Mouse (Mus musculus): Measurements from ENCODE around the gene Rbm47. TPM values are rescaled to one million over a fixed set of nuclear protein-coding genes. Genes with fewer than 3 reads are reported as not detected.
A peak's percentile ranks its signal among the peaks of the same experiment; 100 is the strongest.

Gene Rbm47
- polyA plus RNA-seq, 1 experiment from 2014 or later: 3.3 TPM

GRCm38 (mm10) chr5:66153486-66153885, 19.4 kb downstream of the Rbm47 start:
- no peak overlapping the region for H3K27ac ChIP-seq
- H3K4me2 ChIP-seq: no peak overlapping the region
- ATAC-seq (replicated peaks): no peak
- H3K36me3 ChIP-seq (replicated peaks): no peaks in the 10 kb centered on the region
- WGBS: 29% methylated on average over 5 of the region's 5 CpGs
- no peaks in the 10 kb centered on the region for H3K9me3 ChIP-seq
- H3K9ac ChIP-seq: no peak overlapping the region
- H3K4me1 ChIP-seq: peaks cover 20% of the 10 kb centered on the region
- H3K27me3 ChIP-seq (replicated peaks): peaks cover 19% of the 10 kb centered on the region
- H3K4me3 ChIP-seq: no peak overlapping the region

DNA sequence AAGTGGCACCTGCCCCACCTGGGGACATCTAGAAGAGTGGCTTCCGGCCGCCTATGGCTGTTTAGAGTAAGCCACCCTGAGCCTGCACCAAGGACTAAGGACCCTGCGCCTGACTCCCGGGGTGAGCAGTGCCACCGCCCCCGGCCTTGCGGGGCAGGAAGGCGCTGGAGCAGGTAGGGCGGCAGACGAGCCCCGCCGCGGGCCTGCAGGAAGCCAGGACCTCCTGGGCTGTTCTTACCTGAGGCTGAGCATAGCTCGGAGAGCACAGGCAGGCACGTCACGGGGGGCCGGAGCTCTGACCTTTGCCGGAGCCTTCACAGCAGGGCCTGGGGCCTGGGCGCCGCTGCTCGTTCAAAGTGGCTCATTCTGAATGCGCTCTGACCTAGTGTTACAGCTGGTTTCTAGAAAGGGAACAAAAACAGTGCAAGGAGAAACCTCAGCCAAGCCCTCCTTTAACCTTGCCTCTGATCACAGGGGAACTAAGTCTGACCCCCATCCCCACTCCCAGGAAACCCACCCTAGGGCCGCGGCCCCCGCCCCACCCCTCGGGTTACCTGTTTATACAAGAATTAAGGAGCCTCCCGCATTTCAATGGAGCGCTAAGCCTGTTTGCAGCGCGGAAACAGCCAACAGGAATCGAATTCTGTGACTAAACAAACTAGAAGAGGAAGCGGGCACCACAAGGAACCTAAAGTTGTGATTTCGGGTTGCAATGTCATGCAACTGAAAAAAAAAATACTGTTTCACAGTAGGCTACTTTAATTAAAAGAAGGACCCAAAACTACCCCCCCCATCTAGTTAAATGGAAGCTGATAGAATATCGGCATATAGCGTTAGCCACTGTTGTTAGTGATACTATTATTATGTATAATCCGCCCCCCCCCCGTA, 21.4 kb downstream of the Rbm47 start:
- H3K36me3 ChIP-seq (replicated peaks): no peaks in the 10 kb centered on the region

GRCm38 (mm10) chr5:66150706-66151300, 22.1 kb downstream of the Rbm47 start:
- under 1% methylated on average over 43 of the region's 43 CpGs for WGBS
- Histone ChIP-seq H3K9ac (peak overlapping the region; percentile 28; the same call in 1 of the 2 replicates), H3K4me3 (peak overlapping the region; percentile 37), H3K4me1 (peaks cover 20% of the 10 kb centered on the region), H3K9me3 (no peaks in the 10 kb centered on the region), H3K4me2 (peak overlapping the region; percentile 73), H3K36me3 (replicated peaks) (no peaks in the 10 kb centered on the region), H3K27me3 (replicated peaks) (peaks cover 22% of the 10 kb centered on the region), H3K27ac (no peak overlapping the region; the same call in 1 of the 2 replicates)
- peak; percentile 63 for ATAC-seq (replicated peaks)

More for the DNA sequence above, 21.4 kb downstream of the Rbm47 start:
- Histone ChIP-seq H3K4me3 (peak overlapping the region; percentile 37), H3K27me3 (replicated peaks) (peaks cover 22% of the 10 kb centered on the region), H3K27ac (no peak overlapping the region; the same call in 1 of the 2 replicates), H3K4me1 (peaks cover 20% of the 10 kb centered on the region), H3K9me3 (no peaks in the 10 kb centered on the region), H3K9ac (no peak overlapping the region), H3K4me2 (peak overlapping the region; percentile 73)
- peak; percentile 65 for ATAC-seq (replicated peaks)
- 7% methylated on average over 37 of the region's 37 CpGs for WGBS

DNA sequence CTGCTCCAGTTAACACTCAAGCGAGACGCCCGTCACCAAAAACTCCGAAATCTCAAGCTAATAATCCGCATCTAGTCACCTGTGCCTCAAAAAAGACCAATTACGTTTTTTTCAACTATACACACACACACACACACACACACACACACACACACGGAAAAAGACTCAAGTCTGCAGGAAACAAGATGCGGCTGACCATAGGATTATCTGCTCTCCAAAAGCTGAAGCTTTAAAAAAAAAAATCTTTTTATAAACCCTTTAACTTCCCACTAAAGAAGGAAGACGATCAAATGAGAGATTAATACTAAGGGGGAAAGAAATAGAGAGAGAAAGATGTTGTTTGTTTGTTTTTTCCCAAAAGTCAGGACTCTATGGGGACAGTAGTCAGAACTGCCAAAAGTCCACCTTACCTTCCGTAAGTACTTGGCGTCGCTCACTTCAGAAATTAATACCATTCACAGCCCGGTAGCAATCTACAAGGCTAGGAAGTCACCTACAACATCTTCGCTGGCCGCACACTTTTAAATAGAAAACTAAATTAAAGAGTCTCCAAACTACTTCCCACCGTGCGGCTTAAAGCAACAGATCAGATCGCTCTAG, 22.7 kb downstream of the Rbm47 start:
- Histone ChIP-seq H3K27ac (no peak overlapping the region), H3K27me3 (replicated peaks) (peaks cover 22% of the 10 kb centered on the region), H3K4me1 (peaks cover 20% of the 10 kb centered on the region), H3K9ac (peak overlapping the region; percentile 28; the same call in 1 of the 2 replicates), H3K4me2 (peak overlapping the region; percentile 73), H3K4me3 (peak overlapping the region; percentile 37), H3K36me3 (replicated peaks) (no peaks in the 10 kb centered on the region), H3K9me3 (no peaks in the 10 kb centered on the region)
- no peak for ATAC-seq (replicated peaks)
- WGBS: 1% methylated on average over 18 of the region's 18 CpGs

DNA sequence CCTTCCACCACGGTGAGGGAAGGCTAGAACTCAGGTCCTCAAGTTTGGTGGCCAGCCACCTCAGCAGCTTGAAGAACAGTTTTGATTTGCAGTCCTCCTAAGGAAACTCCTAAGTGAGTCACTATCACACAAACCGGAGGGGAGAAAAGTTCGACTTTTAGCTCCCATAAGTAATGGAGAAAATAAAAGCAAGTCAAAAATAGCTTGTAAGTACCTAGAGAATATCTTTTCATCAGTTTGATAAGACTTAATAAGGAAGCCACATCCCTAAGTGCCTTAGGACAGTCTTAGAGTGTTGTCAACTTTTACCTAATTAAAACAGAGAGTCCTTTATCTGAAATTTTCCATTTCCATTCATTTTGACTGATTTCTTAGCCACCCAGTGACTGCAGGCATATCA, 23.3 kb downstream of the Rbm47 start:
- Histone ChIP-seq H3K27ac (no peak overlapping the region), H3K9ac (no peak overlapping the region), H3K4me3 (no peak overlapping the region), H3K4me1 (peaks cover 20% of the 10 kb centered on the region), H3K9me3 (no peaks in the 10 kb centered on the region), H3K27me3 (replicated peaks) (peaks cover 22% of the 10 kb centered on the region), H3K4me2 (no peak overlapping the region), H3K36me3 (replicated peaks) (no peaks in the 10 kb centered on the region)
- 40% methylated on average over 3 of the region's 3 CpGs for WGBS
- no peak for ATAC-seq (replicated peaks)

- peaks cover 20% of the 10 kb centered on the region for H3K4me1 ChIP-seq
- H3K27me3 ChIP-seq (replicated peaks): peaks cover 22% of the 10 kb centered on the region
- no peak overlapping the region for H3K9ac ChIP-seq
- no peak overlapping the region for H3K4me3 ChIP-seq
- H3K4me2 ChIP-seq: no peak overlapping the region
- H3K27ac ChIP-seq: no peak overlapping the region
- no peaks in the 10 kb centered on the region for H3K9me3 ChIP-seq
- 69% methylated on average over 2 of the region's 2 CpGs for WGBS
- no peak for ATAC-seq (replicated peaks)
- no peaks in the 10 kb centered on the region for H3K36me3 ChIP-seq (replicated peaks)
Observed at GRCm38 (mm10) chr5:66149111-66149510, 23.8 kb downstream of the Rbm47 start.

DNA sequence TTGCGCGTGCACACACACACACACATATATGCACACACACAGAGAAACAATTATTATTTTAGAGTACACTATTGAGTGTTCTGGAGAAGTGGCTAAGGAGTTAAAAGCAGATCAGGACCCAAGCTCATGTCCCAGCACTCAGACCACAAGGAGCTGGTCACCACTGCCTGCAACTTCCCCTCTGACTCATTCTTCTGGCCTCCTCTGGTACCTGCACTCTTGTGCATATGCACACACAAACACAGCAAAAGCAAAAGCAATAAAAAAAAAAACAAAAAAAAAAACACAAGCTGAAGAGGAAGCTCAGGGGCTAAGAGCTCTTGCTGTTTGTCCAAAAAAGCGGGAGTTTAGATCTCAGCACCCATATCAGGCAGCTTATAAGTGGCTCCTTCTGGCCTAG, 25.6 kb downstream of the Rbm47 start:
- Histone ChIP-seq H3K9ac (no peak overlapping the region), H3K9me3 (no peaks in the 10 kb centered on the region), H3K27me3 (replicated peaks) (peaks cover 19% of the 10 kb centered on the region), H3K4me3 (no peak overlapping the region), H3K4me2 (no peak overlapping the region), H3K4me1 (peaks cover 20% of the 10 kb centered on the region), H3K27ac (no peak overlapping the region), H3K36me3 (replicated peaks) (no peaks in the 10 kb centered on the region)
- ATAC-seq (replicated peaks): no peak
- 98% methylated on average over 3 of the region's 3 CpGs for WGBS

DNA sequence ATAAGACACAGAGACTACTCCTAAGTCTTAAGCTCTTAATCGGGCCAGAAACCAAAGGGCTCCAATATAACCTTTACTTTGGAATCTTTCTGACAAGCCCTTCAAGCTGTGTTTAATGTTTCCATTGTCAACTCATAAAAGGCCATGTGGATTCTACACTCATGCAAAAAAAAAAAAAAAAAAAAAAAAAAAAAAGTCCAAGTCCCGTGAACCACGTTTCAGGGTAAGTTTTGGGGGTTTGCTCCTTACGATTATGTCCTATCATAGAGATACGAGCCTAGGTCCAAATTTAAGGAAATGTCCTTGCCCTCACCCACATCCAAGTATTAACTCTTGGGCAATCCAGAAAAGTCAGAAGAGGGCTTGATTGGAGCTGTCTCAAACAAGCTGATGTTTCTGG, 27.3 kb downstream of the Rbm47 start:
- H3K36me3 ChIP-seq (replicated peaks): no peaks in the 10 kb centered on the region
- no peak overlapping the region for H3K9ac ChIP-seq
- H3K9me3 ChIP-seq: no peaks in the 10 kb centered on the region
- no peak overlapping the region for H3K4me2 ChIP-seq
- WGBS: 89% methylated on average over 5 of the region's 5 CpGs
- H3K27ac ChIP-seq: no peak overlapping the region
- ATAC-seq (replicated peaks): no peak
- peaks cover 8% of the 10 kb centered on the region for H3K4me1 ChIP-seq
- H3K27me3 ChIP-seq (replicated peaks): peaks cover 13% of the 10 kb centered on the region
- no peak overlapping the region for H3K4me3 ChIP-seq

GRCm38 (mm10) chr5:66143093-66144032, 29.6 kb downstream of the Rbm47 start:
- ATAC-seq (replicated peaks): no peak
- Histone ChIP-seq H3K9me3 (no peaks in the 10 kb centered on the region), H3K36me3 (replicated peaks) (no peaks in the 10 kb centered on the region), H3K4me3 (no peak overlapping the region), H3K27me3 (replicated peaks) (peaks cover 1% of the 10 kb centered on the region; the same call in 1 of the 2 replicates), H3K4me2 (no peak overlapping the region), H3K4me1 (no peaks in the 10 kb centered on the region), H3K27ac (no peak overlapping the region), H3K9ac (no peak overlapping the region)
- 83% methylated on average over 14 of the region's 14 CpGs for WGBS

GRCm38 (mm10) chr5:66141474-66141873, 31.4 kb downstream of the Rbm47 start:
- Histone ChIP-seq H3K36me3 (replicated peaks) (no peaks in the 10 kb centered on the region), H3K4me2 (no peak overlapping the region), H3K27me3 (replicated peaks) (no peaks in the 10 kb centered on the region), H3K27ac (no peak overlapping the region), H3K4me3 (no peak overlapping the region), H3K9ac (no peak overlapping the region), H3K4me1 (no peaks in the 10 kb centered on the region), H3K9me3 (no peaks in the 10 kb centered on the region)
- no peak for ATAC-seq (replicated peaks)
- 94% methylated on average over 4 of the region's 4 CpGs for WGBS

GRCm38 (mm10) chr5:66139634-66140295, 33.2 kb downstream of the Rbm47 start:
- Histone ChIP-seq H3K9me3 (no peaks in the 10 kb centered on the region), H3K9ac (no peak overlapping the region), H3K27ac (no peak overlapping the region), H3K36me3 (replicated peaks) (no peaks in the 10 kb centered on the region), H3K4me2 (no peak overlapping the region), H3K4me3 (no peak overlapping the region), H3K4me1 (no peaks in the 10 kb centered on the region), H3K27me3 (replicated peaks) (no peaks in the 10 kb centered on the region)
- ATAC-seq (replicated peaks): no peak
- 45% methylated on average over 6 of the region's 6 CpGs for WGBS

All from midbrain, embryonic 15.5 days (tissue).